Mouse (Mus musculus) adrenal gland, adult 8-10 months (tissue): Measurements from ENCODE around the gene Elovl3. TPM values are rescaled to one million over a fixed set of nuclear protein-coding genes. Genes with fewer than 3 reads are reported as not detected.
"Not testable (repeated sequence)": the region's sequence is repeated elsewhere in the genome, so short reads cannot be mapped to it uniquely, and the experiment has no call there.

Experiments used
- DNase-seq: peaks from one replicate; pipeline ENCODE4 v3.0.0; 2022
- total RNA-seq, 4 experiments: library from RNA; stranded (reverse); gene quantifications; 2 replicates each; pipeline ENCODE4 v1.2.4; 2022

Elovl3 gene
- 10 to 100 TPM in 2 of 4 experiments, under 1 TPM in 2; 0.28 to 43.1 (median 15.1) TPM for total RNA-seq

DNA sequence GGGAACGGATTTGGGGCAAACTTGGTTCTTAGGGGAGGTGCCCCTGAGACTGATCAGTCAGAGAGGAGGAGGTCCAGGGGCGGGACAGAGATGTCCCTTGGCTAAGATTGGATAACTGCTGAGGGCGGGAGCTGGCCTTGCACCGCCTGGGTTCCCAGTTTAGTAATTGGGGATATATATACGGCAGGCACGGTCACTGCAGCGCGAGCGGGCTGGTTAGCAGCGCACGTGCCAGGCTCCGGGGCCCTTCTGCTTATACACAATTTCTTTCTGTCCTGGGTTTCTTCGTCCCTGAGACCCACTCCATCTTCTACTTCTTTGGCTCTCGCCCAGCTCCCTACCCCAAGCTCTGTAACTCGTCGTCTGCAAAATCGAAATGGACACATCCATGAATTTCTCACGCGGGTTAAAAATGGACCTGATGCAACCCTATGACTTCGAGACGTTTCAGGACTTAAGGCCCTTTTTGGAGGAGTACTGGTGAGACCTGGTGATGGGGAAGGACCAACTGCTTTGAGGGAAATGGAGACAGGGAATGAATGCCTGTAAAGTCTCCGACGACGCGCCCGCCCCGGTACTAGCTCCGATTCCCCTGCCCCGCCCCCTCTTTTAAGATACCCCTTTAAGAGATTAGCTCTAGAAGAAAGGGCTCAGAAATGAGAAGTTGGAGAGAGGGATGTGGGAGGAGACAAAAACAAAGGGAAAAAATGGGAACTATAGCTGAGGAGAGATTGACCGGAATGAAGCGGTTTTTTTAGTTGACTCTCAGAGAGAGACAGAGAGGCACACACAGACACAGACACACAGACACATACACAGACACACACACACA is at the start of gene Elovl3:
Gene Elovl3 (plus strand): TSS at position 204 of the 832 bp plus-strand sequence.
- peak; percentile 69 for DNase-seq

DNA sequence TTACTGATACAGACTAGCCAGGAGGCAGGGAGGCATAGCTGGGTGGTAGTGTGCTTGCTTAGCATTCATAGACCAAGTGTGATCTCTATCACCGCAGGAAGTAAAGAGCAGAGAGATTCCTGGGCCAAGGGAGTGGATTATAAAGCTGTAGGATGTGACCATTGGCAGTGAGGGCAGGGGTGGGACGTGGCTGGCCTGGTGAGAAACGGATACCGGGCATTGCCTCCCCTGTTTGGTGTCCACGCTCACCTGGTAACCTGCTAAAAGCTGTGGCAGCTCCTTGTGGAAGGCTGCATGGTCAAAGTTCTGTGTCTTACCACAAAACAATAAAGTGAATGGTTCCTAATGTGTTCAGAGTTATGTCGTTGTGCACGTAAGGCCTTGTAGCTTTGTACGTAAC is 46.5 kb upstream of the Elovl3 start:
- no peak for DNase-seq

DNA sequence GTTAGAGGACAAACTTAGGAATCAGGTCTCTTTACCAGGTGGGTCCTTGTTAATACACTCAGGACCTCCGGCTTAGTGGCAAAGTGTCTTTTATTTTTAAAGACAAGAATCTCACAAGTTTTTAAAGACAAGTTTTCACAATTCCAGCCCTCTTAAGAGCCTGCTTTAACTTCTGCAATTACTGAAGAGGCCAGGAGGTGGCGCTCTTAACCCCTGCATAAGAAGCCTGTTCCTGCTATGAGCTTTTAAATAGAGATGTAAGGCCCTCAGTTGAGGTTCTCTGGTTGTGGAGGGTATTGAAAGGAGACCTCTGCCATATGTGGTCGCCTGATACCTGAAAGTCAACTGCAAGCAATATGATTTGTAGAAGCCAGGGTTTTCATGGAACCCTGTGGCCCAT is 45.4 kb upstream of the Elovl3 start:
- DNase-seq: no peak

DNA sequence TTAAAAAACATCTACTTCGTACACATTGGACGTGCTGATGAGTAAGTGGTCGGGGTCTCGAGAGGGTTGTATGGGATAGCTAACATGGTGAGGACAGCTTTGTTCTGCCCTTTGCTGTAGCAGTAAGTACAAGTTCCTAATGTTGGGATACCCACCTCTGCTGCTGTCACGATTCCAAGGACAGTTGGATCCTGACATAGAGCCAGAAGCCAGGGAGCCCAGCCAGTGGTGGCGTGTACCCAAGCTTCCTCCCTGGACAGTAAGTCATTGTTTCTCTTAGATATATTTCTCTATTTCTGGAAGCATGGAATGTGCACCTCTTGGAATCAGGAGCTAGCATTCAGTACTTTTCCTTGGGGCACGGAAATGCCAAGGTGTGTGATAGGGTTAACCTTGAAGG is 43.8 kb upstream of the Elovl3 start:
- DNase-seq: peak; percentile 15

DNA sequence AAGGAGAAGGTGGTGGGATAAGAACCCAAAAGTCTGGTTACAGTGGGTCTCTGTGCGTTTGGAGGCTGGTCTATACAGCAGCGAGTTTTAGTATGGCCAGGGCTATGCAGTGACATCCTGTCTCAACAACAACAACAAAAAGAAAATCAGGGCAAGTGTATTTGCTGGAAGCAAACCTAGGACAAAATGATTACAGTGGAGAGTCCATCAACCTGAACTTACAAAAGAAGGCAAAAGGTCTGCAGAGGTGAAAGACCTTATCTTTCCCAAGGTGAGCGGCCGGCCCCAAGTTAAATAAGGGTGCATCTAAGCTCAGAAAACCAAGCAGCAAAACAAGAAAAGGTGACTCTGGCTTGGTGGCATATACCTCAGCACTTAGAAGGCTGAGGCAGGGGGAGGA is 40.1 kb upstream of the Elovl3 start:
- DNase-seq: no peak

DNA sequence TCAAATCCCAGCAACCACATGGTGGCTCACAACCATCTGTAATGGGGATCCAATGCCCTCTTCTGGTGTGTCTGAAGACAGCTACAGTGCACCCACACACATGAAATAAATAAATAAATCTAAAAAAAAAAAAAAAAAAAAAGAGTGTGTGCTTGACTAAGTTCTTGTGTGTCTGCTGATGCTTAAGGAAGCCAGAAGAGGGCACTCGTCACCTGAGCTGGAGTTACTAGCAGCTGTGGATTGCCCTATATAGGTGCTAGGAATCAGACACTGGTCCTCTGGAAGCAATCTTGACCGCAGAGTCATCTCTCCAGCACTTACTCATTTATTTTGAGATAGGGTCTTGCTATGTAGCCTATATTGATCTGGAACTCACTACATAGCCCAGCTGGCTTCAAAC is 37.6 kb upstream of the Elovl3 start:
- no peak for DNase-seq

DNA sequence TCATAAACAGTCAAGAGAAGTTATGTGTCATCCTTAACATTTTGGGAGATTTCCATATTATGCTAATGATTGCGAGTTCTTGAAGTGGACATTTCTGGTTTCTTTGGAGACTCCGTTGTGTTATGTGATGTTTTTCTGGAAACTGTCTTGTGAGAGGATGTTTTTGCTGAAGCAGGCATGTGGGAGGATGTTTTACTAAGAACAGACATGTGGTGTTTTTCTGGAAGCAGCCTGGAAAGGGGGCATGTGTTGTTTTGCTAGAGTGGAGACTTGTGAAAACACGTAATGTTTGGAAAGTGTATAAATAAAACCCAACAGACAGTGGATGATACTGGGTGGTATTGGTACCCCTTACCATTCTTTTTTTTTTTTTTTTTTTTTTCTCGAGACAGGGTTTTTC is 36.4 kb upstream of the Elovl3 start:
- no peak for DNase-seq

DNA sequence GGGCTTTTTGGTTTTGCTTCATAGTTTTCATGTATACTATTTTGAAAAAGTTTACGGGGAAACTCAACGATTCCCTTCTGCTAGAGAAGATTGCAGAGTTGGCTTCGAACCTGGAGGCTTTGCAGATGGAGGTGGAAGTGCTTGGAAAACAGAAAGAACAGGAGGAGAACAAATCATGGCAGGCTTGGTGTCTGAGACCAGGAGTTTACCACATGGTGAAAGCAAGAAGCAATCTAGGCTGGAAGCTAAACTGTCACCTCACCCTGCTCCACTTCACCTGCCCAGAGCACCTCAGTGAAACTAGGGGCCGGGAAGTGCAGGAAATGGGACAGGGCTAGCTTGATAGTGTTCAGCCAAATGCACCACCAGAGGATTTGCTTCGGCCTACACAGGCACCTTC is 35.3 kb upstream of the Elovl3 start:
- DNase-seq: no peak

DNA sequence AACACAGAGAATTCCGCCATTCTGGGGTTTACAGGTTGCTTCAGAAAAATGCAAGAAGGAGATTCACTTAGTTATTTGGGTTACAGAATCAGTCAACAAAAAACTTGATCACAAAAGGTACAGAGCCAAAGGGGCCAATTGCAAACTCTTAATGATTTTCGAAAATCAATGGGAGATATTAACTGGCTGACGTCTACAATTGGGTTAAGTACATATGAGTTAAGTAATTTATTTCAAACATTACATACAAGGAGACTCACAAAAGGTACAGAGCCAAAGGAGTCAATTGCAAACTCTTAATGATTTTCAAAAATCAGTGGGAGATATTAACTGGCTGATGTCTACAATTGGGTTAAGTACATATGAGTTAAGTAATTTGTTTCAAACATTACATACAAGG is 32.1 kb upstream of the Elovl3 start:
- DNase-seq: no peak

DNA sequence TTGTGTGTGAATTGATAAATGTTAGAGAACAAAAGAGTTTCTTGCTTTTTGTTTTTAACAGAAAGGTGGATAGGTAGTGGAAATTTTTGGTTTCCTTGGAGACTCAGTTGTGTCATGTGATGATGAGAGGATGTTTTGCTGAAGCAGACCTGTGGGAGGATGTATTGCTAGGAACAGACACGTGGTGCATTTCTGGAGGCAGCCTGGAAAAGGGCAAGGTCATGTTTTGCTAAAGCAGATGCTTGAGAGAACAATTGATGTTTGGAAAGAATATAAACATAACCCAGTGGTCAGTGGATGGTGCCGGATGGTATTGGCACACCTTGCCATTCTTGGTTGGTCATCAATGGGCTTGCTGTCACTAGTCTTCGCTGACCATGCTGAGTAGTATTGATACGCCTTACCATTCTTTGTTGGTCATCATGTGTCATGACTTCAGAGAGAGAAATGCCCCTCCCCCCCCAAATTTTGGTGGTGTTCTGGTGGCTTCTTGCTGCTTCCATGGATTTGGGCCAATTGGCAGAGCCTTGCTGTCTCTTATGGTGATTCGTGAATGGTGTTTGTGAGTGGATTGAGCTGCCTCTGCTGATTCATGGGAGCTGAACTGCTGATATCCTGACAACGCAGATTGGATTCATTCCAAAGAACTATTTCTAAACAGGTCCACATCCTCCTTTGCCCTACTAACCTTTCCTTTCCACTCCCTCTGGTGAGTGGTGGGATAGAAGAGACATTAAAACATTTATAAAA is 28.1 kb upstream of the Elovl3 start:
- peak; percentile 33 for DNase-seq

DNA sequence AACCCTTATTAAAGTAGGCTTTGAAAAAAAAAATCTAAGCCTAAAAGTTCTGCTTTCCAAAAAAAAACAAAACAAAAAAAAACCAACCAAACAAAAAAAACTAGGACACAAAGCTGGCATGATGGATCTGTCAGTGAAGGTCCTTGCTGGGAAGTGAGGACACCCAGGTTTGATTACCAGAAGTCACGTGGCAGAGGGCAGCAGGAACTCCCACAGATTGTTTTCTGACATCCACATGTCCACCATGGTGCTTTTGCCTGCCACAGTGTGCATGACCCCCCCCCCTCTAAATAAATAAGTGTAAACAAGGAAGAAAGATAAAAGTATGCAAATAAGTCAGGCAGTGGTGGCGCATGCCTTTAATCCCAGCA is 27.5 kb upstream of the Elovl3 start:
- DNase-seq: no peak

DNA sequence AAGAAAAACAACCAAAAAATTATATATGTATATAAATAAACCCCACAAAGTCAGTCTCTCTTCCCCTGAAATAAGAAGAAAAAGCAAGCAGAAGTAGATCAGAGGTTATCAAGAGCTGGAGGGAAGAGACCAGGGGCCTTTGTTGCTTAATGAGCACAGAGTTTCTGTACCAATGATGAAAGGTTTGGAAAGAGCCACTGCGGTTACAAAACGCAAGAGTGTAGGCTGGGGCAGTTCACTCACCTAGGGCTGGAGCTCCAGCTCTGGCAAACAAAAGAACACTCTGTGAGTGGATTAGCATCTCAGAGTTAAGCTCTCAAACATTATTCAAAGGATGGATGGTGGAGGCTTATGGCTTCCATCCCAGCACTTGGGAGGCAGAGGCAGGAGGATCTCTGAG is 21.5 kb upstream of the Elovl3 start:
- DNase-seq: no peak

DNA sequence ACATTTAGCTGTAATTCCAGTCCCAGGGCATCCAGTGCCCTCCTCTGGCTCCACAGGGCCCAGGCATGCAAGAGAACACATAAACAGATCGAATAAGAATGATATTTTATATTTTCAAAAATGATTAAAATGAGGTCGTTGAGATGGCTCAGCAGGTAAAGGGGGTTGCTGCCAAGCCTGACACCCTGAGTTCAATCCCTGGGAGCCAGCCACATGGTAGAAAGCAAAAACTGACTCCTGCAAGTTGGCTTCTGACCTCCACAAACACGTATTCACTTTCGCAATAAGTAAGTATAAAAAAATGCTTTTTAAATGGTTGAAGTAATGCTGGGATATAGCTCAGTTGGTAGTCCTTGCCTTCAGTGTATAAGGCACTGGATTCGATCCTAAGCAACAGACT is 20.9 kb upstream of the Elovl3 start:
- DNase-seq: no peak

DNA sequence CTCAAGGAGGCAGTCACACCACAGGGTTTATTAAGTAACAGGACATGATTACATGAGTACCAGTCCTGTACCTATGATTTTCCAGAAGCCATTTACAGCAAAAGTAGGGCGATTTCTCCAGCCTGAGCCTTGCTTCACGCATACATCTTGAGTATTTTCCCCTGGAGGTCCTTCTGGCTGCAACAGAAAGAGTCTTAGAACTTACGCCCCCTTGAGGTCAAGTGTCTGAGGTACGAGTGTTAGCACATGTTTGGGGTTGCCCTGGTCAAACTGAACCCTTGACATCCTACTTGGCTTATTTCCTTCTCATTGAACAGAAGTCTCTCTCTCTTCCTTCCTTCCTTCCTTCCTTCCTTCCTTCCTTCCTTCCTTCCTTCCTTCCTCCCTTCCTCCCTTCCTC is 17.1 kb upstream of the Elovl3 start:
- DNase-seq: no peak

DNA sequence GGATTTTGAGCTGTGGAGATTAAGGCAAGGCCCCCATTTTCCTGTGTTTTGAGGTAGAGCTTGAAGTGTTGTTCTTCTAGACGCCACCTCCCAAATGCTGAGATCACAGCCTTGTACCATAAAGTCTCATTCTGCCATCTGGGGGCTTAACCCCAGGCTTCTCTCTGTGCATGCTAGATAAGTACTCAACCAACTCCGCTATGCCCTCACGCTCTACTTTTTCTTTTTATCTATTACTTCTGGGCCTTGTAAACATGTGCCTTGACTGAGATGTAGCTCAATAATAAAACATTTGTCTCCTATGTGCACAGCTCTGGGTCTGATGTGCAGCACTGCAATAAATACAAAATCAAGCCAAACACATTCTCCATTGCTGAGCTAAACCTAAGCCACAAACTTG is 12.2 kb upstream of the Elovl3 start:
- DNase-seq: no peak

DNA sequence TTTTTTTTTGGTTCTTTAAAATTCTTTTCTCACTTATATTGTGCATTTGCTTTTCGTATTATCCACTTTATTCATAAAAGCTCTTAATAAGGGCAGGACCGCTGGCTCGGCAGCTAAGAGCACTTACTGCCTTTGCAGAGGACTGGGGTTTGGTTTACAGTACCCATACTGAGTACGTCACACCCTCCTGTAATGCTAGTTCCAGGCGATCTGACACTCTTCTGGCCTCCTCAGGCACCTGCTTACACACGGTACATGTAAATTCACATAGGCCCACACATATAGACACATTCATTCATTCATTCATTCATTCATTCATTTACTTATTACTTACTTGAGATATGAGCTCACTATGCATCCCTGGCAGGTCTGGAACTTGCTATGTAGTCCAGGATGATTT is 10.8 kb upstream of the Elovl3 start:
- DNase-seq: no peak

DNA sequence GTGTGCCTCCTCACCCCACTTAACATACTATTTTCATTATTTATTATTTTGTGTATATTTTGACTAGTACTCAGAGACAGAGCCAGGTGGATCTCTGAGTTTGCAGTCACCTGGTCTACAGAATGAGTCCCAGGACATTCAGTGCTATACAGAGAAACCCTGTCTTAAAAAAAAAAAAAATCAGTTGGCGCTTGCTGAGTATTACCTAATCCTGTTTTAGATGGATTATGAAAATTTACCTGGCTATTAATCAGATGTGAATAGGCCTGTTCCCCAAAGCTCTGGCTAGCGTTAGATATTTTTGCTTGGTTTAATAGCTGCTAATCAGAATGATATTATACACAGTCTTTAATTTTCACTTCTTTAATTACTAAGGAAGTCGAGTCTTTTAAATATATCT is 7.8 kb upstream of the Elovl3 start:
- no peak for DNase-seq

DNA sequence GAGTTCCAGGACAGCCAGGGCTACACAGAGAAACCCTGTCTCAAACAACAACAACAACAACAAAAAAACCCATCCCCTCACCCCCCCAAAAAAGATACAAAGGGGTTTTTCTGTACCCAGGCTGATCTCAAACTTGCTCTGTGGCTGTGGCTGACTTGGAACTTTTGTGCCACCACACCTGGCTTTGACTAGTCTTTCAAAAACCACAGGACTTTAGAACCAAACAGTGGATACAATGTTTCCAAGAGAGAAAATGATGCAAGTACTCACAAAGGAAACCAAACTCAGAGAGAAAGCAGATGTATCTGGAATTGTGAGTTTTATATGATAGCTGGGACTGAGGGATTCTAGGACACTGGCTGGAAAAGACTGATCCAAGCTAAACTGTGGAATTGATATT is 7.0 kb upstream of the Elovl3 start:
- DNase-seq: no peak

DNA sequence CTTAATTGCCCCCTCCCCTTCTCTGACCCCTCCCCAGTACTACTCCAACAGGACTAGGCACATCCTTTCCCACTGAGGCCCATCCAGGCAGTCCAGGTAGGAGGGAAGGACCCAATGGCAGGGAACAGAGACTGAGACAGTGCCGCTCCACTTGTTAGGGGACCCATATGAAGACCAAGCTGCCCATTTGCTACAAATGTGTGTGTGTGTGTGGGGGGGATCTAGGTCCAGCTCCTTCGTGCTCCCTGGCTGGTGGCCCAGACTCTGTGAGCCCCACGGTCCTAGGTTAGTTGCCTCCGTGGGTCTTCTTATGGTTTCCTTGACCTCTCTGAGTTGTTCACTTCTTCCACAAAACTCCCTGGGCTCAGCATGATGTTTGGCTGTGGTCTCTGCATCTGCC is 5.4 kb upstream of the Elovl3 start:
- DNase-seq: no peak

DNA sequence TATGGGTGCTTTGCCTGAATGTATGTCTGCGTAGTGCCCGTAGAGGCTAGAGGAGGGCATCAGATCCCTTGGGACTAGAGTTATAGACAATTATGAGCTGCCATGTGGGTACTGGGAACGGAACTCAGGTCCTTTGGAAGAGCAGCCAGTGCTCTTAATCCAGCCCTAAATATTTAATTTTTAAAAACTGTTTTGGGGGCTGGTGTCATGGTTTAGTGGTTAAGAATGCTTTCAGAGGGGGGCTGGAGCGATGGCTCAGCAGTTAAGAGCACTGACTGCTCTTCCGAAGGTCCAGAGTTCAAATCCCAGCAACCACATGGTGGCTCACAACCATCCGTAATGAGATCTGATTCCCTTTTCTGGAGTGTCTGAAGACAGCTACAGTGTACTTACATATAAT is 2.0 kb upstream of the Elovl3 start:
- DNase-seq: not testable (repeated sequence)

DNA sequence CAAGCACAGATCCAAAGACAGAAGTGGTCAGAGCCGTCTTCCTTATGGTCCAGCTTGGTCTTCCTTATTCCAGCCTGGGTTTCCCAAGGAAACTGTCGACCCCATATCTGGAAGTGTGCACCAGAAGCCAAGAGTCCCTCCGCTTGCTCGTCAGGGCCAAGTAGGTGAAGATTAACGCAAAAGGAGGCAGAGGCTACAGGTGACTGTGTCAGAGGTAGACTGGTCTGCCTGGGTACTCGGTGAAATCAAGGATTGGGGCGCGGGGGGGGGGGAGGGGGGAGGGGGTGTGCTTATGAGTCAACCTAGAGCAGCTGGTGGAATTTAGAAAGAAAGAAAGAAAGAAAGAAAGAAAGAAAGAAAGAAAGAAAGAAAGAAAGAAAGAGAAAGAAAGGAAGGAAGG is 414 bp upstream of the Elovl3 start:
- DNase-seq: no peak

DNA sequence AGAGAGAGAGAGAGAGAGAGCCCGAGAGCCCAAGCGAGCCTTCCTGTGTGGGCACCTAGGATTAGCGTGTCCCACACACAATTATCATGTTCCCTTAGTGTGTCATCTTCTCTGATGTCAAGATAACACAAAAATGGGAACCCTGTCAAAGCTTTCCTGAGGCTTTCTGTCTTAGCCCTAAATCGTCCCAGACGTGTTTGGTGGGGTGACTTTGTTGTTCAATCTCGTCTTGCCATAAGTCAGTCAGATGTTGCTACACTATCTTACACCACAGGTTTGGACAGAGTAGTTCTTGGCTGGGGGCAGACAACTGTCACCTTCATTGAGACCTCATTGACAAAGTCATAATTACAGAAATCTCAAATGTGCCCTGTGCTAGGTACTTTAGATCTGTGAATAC is 880 bp downstream of the Elovl3 start:
- DNase-seq: no peak

DNA sequence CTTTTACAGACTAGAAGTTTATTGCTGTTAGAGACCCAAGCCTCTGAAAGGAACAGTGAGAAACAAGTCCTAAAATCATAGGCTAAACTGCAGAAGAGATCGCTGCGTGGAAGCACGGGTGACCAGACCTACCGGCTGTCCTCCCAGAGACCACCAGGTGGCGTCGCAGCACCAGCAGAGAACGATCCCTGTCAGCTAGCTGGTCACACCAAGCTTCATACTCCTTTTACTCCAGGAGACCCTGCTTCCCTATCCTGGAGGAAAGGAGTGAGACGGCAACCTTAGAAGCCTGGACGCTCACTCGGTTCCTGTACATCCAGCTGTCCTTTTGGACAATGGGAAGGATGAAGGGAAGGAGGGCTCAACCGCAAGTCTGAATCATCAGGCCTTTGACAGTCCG is 3.6 kb downstream of the Elovl3 start:
- peak; percentile 74 for DNase-seq
